Mouse (Mus musculus) heart, embryonic 13.5 days (tissue): ENCODE results near the gene Cabp7. TPM values are rescaled to one million over a fixed set of nuclear protein-coding genes. Genes with fewer than 3 reads are reported as not detected.

ENCODE experiments used
- ATAC-seq: fragments of 200-750 bp; cut with Nextera tagmentation; 2 replicates; pipeline ENCODE4 v1.8.0; 2017; ENCODE audit warnings: moderate TSS enrichment; ENCODE audit not compliant: insufficient number of reproducible peaks, low FRiP score, low TSS enrichment; ENCODE audit errors: extremely low read depth
- H3K27ac ChIP-seq: fragments of 300-500 bp; sonication (generic); replicated peaks from 2 replicates; pipeline ENCODE4 v1.5.1; 2015; ENCODE audit warnings: moderate library complexity, mild to moderate bottlenecking, inconsistent platforms
- H3K27me3 ChIP-seq: fragments of 300-500 bp; sonication (generic); replicated peaks from 2 replicates; pipeline ENCODE4 v1.6.1; 2015; ENCODE audit warnings: mild to moderate bottlenecking, inconsistent platforms
- H3K36me3 ChIP-seq: fragments of 300-500 bp; sonication (generic); 2 replicates; pipeline ENCODE4 v1.6.1; 2015; ENCODE audit warnings: mild to moderate bottlenecking, inconsistent platforms
- H3K4me1 ChIP-seq: fragments of 300-500 bp; sonication (generic); 2 replicates; pipeline ENCODE4 v1.6.1; 2015; ENCODE audit warnings: inconsistent platforms
- H3K4me2 ChIP-seq: fragments of 300-500 bp; sonication (generic); 2 replicates; pipeline ENCODE4 v1.6.1; 2015; ENCODE audit warnings: inconsistent platforms, mild to moderate bottlenecking, moderate library complexity
- H3K4me3 ChIP-seq: fragments of 300-500 bp; sonication (generic); 2 replicates; pipeline ENCODE4 v1.5.1; 2015; ENCODE audit warnings: moderate library complexity, mild to moderate bottlenecking, inconsistent platforms
- H3K9ac ChIP-seq: fragments of 300-500 bp; sonication (generic); 2 replicates; pipeline ENCODE4 v1.6.1; 2015; ENCODE audit warnings: inconsistent platforms, mild to moderate bottlenecking, moderate library complexity
- H3K9me3 ChIP-seq: fragments of 300-500 bp; sonication (generic); 2 replicates; pipeline ENCODE4 v1.6.1; 2016; ENCODE audit warnings: inconsistent platforms
- WGBS: fragments of 180-500 bp; shearing (Covaris S2); methylation state at CpG from one replicate; pipeline ENCODE4 v1.1.7; 2015; ENCODE audit warnings: mixed read lengths; 5-methylcytosine and 5-hydroxymethylcytosine counted together
- polyA plus RNA-seq: library from polyadenylated mRNA; unstranded; fragments of >200 nt; fragmentation: Nextera tagmentation; extraction: Ambion mirVana; gene quantifications from 2 replicates; pipeline ENCODE4 v1.2.1, GENCODE M21; 2015

Cabp7 gene
- polyA plus RNA-seq, 1 experiment from 2014 or later: not detected

- ATAC-seq: no peak
These were observed 17.9 kb upstream of the Cabp7 start for GRCm38 (mm10) chr11:4764476-4764875.

DNA sequence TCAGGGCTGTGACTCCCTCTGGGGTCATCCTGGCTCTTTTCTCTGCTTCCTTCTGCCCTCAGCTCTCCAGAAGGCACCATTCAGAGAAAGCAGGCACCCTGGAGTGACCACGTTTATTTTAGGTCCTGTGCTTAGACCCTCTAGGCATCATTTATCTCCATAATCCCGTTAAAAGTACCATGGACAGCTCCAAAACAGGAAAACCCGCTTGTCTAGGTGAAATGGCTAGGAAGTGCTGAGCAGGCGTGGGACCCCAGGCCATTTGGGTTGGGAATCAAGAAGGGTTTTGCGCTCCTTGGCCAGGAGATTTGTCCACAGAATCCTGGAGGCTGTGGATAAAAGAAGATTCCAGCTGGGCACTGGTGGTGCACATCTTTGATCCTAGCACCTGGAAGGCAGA, 17.1 kb upstream of the Cabp7 start:
- ATAC-seq: no peak
- peaks cover 8% of the 10 kb centered on the region for H3K36me3 ChIP-seq
- WGBS: 13% methylated on average over 5 of the region's 5 CpGs

More at GRCm38 (mm10) chr11:4764476-4764875, 17.9 kb upstream of the Cabp7 start:
- peaks cover 14% of the 10 kb centered on the region for H3K4me1 ChIP-seq
- 39% methylated on average over 5 of the region's 5 CpGs for WGBS
- no peak overlapping the region for H3K27ac ChIP-seq
- no peak overlapping the region for H3K4me3 ChIP-seq
- peaks cover 34% of the 10 kb centered on the region for H3K27me3 ChIP-seq
- no peak overlapping the region for H3K9ac ChIP-seq
- no peak overlapping the region for H3K4me2 ChIP-seq
- no peaks in the 10 kb centered on the region for H3K9me3 ChIP-seq
- H3K36me3 ChIP-seq: peaks cover 15% of the 10 kb centered on the region

DNA sequence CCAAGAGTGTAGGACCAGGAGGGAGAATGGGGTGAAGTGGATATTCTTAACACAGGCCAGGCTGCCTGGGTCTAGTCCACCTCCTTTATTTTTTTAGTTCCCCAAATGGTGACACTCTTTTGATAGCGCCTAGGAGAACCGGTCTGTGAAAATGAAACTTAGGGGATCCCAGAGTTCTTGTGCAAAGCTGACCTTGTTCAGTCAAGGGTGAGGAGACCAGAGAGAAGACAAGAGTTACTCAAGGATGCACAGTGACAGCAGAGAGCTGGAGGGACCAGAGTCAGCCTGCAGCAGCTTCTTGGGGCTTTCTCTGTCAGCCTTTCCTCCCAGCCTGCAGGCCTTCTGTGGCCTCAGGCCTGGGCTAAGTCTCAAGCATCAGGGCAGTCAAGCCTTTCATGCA, 15.9 kb upstream of the Cabp7 start:
- WGBS: 11% methylated on average over 2 of the region's 2 CpGs
- no peak for ATAC-seq
- Histone ChIP-seq H3K9ac (no peak overlapping the region), H3K9me3 (no peaks in the 10 kb centered on the region), H3K4me1 (peaks cover 14% of the 10 kb centered on the region), H3K4me3 (no peak overlapping the region), H3K4me2 (no peak overlapping the region), H3K27me3 (peaks cover 41% of the 10 kb centered on the region), H3K36me3 (no peaks in the 10 kb centered on the region), H3K27ac (no peak overlapping the region)

More for the DNA sequence above, 17.1 kb upstream of the Cabp7 start:
- peaks cover 39% of the 10 kb centered on the region for H3K27me3 ChIP-seq
- no peak overlapping the region for H3K4me2 ChIP-seq
- peaks cover 14% of the 10 kb centered on the region for H3K4me1 ChIP-seq
- no peak overlapping the region for H3K9ac ChIP-seq
- no peak overlapping the region for H3K4me3 ChIP-seq
- no peak overlapping the region for H3K27ac ChIP-seq
- H3K9me3 ChIP-seq: no peaks in the 10 kb centered on the region

DNA sequence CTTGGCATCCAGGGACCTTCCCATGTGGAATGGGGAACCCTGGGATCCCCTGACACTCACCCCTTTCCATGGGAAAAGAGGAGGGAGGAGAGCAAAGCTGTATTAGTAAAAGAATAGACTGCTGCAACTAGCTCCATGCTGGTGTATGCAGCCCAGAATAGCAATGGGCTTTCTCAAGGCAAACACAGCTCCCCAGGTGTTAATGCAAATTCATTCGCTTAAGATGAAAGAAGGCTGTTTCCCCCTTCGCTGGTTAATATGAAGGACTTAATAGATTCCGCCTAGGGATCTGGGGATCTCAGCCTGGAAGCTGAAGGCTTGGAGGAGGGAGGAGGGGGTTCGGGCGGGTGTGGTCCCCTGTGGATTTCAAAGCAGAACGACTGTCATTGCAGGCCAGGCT, 15.4 kb upstream of the Cabp7 start:
- H3K36me3 ChIP-seq: no peaks in the 10 kb centered on the region
- 13% methylated on average over 6 of the region's 6 CpGs for WGBS
- no peak overlapping the region for H3K9ac ChIP-seq
- H3K27me3 ChIP-seq: peaks cover 41% of the 10 kb centered on the region
- no peak for ATAC-seq
- peaks cover 14% of the 10 kb centered on the region for H3K4me1 ChIP-seq
- no peak overlapping the region for H3K27ac ChIP-seq
- H3K9me3 ChIP-seq: no peaks in the 10 kb centered on the region
- H3K4me2 ChIP-seq: no peak overlapping the region
- no peak overlapping the region for H3K4me3 ChIP-seq

GRCm38 (mm10) chr11:4760438-4760837, 13.9 kb upstream of the Cabp7 start:
- Histone ChIP-seq H3K4me2 (no peak overlapping the region), H3K9me3 (no peaks in the 10 kb centered on the region), H3K4me1 (peaks cover 14% of the 10 kb centered on the region), H3K27me3 (peaks cover 49% of the 10 kb centered on the region), H3K27ac (no peak overlapping the region), H3K4me3 (no peak overlapping the region), H3K36me3 (no peaks in the 10 kb centered on the region), H3K9ac (no peak overlapping the region)
- no peak for ATAC-seq
- WGBS: 9% methylated on average over 4 of the region's 4 CpGs

DNA sequence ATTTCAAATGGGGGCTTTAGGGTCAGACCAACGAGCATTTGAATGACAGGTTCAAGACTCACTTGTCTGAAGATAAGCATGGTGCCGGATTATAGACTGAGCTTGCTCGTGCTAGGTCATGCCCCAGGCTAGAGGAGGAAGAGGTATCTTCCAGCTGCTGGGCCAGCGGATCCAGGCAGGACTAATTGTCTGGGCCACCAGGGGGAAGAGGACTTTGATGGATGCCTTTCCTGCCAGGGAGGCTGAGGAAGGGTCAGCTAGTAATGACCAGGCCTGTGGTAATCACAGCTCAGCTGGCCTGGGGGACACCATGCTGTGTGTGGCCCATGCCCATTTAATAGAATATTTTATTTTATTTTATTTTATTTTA, 11.2 kb upstream of the Cabp7 start:
- H3K27me3 ChIP-seq: peaks cover 62% of the 10 kb centered on the region
- no peak overlapping the region for H3K4me3 ChIP-seq
- H3K9me3 ChIP-seq: peaks cover 6% of the 10 kb centered on the region
- H3K4me1 ChIP-seq: peaks cover 14% of the 10 kb centered on the region
- no peak overlapping the region for H3K27ac ChIP-seq
- WGBS: 16% methylated on average over 4 of the region's 4 CpGs
- no peak overlapping the region for H3K4me2 ChIP-seq
- no peaks in the 10 kb centered on the region for H3K36me3 ChIP-seq
- ATAC-seq: no peak
- no peak overlapping the region for H3K9ac ChIP-seq

DNA sequence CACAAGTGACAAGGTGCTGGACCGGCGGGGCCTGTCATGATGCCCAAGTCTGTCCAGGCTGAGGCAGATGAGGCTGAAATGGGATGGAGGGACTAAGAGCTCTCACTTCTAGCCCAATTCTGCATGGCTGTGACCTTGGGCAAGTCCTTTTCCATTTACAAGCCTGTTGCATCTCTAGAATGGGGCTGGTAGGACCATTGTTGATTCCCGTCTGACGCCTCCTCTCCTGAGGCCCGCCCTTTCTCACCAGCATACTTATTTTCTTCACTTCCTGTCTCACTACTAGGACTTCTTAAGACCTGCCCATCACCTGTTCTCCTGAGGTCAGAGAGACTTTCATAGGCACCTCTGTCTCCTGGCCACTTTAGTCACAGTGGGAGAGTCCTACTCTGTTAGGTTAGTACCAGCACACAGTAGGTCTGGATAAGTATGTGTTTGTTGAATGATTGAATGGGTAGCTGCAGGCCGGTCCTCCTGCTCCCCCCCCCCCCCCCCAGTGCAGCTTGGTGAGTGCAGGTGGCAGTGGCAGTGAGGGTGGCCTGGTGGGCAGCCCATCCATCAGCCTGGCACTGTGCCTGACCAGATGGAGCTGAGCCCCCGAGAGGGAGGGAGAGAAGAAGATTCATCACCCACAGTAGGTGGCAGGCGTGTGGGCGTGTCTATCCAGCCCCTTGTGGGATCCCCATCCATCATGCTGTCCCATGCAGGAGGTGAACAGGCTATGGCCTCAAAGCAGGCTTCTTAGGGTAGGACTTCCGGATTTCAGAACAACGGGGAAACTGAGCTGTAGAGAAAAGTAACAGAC, 10.6 kb upstream of the Cabp7 start:
- Histone ChIP-seq H3K9me3 (peaks cover 6% of the 10 kb centered on the region), H3K27ac (no peak overlapping the region), H3K4me1 (peaks cover 14% of the 10 kb centered on the region), H3K9ac (no peak overlapping the region), H3K4me2 (no peak overlapping the region), H3K4me3 (no peak overlapping the region), H3K36me3 (no peaks in the 10 kb centered on the region), H3K27me3 (peaks cover 62% of the 10 kb centered on the region)
- ATAC-seq: no peak
- 49% methylated on average over 11 of the region's 11 CpGs for WGBS

DNA sequence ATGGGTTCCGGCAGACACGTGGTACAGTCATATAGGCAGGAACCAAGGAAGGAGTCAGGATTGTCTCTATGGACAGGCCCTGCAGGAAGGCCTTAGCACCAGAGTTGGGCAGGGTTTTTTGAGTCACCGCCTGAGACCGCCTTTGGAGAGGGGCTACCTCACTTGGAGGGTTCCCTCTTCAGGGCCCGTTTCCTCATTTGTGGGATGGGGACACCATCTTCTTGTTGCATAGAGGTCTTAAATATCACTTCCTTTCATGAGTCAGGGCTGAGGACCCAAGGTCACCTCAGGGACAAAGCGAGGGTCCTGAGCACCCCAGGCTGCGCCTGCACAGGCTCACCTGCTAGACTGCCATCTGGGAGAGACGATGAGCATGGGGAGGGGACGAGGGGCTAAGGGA, 9.9 kb upstream of the Cabp7 start:
- Histone ChIP-seq H3K9me3 (peaks cover 6% of the 10 kb centered on the region), H3K27ac (no peak overlapping the region), H3K4me1 (peaks cover 11% of the 10 kb centered on the region), H3K27me3 (peaks cover 62% of the 10 kb centered on the region), H3K9ac (no peak overlapping the region), H3K36me3 (no peaks in the 10 kb centered on the region), H3K4me3 (no peak overlapping the region), H3K4me2 (no peak overlapping the region)
- ATAC-seq: no peak
- 72% methylated on average over 9 of the region's 9 CpGs for WGBS

DNA sequence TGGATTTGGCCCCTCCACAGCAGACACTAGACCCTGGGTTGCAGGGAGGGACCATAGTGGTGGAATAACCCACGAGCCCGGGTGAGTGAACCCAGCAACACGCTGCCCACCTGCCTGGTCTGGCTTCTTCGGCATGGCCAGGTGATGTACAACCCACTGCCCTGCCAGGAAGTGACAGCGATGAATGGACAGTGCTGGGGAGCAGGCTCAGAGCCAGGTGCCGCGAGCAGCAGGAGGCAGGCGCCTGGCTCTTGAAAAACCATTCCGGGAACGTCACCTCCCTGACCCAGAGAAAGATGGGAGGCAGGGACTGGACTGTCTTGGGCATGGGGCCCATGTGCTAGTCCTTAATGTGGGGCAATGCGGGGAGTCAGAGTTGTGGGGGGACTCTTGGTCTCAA, 8.3 kb upstream of the Cabp7 start:
- H3K4me1 ChIP-seq: no peaks in the 10 kb centered on the region
- no peak for ATAC-seq
- no peak overlapping the region for H3K4me3 ChIP-seq
- peaks cover 68% of the 10 kb centered on the region for H3K27me3 ChIP-seq
- H3K27ac ChIP-seq: no peak overlapping the region
- no peak overlapping the region for H3K9ac ChIP-seq
- no peaks in the 10 kb centered on the region for H3K36me3 ChIP-seq
- peaks cover 6% of the 10 kb centered on the region for H3K9me3 ChIP-seq
- WGBS: 72% methylated on average over 11 of the region's 11 CpGs
- H3K4me2 ChIP-seq: no peak overlapping the region

DNA sequence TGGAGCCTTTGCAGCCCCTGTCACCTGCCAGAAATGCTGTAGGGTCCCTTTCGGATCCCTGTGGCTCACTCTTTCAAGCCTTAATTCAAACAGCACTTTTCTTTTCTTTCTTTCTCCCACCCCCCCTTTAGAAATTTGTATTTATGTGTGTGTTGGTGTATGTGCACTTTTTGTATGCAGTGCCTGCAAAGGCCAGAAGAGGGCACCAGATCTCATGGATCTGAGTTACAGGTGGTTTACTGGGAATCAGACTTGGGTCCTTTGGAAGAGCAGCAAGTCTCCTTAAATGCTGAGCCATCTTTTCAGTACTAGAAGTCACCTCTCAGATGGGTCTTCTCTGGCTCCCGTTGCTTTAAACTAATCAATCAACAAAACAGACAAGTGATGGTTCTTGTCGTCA, 7.5 kb upstream of the Cabp7 start:
- no peaks in the 10 kb centered on the region for H3K36me3 ChIP-seq
- ATAC-seq: no peak
- no peak overlapping the region for H3K4me2 ChIP-seq
- no peak overlapping the region for H3K27ac ChIP-seq
- no peak overlapping the region for H3K4me3 ChIP-seq
- H3K27me3 ChIP-seq: peaks cover 74% of the 10 kb centered on the region
- H3K4me1 ChIP-seq: no peaks in the 10 kb centered on the region
- H3K9me3 ChIP-seq: peaks cover 6% of the 10 kb centered on the region
- 84% methylated on average over 3 of the region's 3 CpGs for WGBS
- no peak overlapping the region for H3K9ac ChIP-seq

- WGBS: 50% methylated on average over 10 of the region's 10 CpGs
- Histone ChIP-seq H3K27ac (no peak overlapping the region), H3K36me3 (no peaks in the 10 kb centered on the region), H3K27me3 (peaks cover 80% of the 10 kb centered on the region), H3K4me2 (no peak overlapping the region), H3K4me3 (no peak overlapping the region), H3K9ac (no peak overlapping the region), H3K4me1 (no peaks in the 10 kb centered on the region), H3K9me3 (peaks cover 6% of the 10 kb centered on the region)
- no peak; the same call in 1 of the 2 replicates for ATAC-seq
These were observed 6.3 kb upstream of the Cabp7 start for GRCm38 (mm10) chr11:4752836-4753235.

DNA sequence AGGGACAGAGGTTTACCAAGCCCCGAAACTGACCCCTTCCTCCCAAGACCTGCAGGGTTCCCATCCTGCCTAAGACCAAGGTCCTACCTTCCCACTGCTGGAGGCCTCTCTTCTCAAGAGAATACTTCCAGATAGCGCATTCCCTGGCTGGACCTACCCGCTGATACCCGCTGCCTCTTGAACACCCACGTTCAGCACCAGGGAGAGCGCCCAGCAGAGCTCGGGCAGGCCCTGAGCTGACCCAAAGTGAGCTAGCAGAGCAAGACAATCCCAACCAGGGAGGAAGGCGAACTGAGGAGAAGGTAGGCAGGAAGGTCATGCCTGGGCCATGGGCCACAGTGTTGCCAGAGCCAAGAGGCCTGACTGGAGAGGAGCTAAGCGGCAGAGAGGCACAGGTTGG, 3.7 kb upstream of the Cabp7 start:
- H3K27me3 ChIP-seq: peaks cover 97% of the 10 kb centered on the region
- 2% methylated on average over 9 of the region's 9 CpGs for WGBS
- no peak for ATAC-seq
- no peak overlapping the region for H3K27ac ChIP-seq
- no peak overlapping the region for H3K4me2 ChIP-seq
- peaks cover 6% of the 10 kb centered on the region for H3K9me3 ChIP-seq
- H3K36me3 ChIP-seq: no peaks in the 10 kb centered on the region
- H3K9ac ChIP-seq: no peak overlapping the region
- H3K4me3 ChIP-seq: no peak overlapping the region
- H3K4me1 ChIP-seq: peaks cover 15% of the 10 kb centered on the region
